Mouse (Mus musculus) megakaryocyte, embryonic 14.5 days (primary cell): ENCODE data around the gene Grcc10.

Source experiments
- FLI1 ChIP-seq: IDR thresholded peaks from 2 replicates; pipeline ENCODE4 v1.6.1; 2012; ENCODE audit warnings: low read length, inconsistent platforms, mixed read lengths
- GATA1 ChIP-seq: IDR thresholded peaks from 3 replicates; pipeline ENCODE4 v1.6.1; 2012; ENCODE audit warnings: mixed read lengths, low read length, inconsistent platforms, borderline replicate concordance

DNA sequence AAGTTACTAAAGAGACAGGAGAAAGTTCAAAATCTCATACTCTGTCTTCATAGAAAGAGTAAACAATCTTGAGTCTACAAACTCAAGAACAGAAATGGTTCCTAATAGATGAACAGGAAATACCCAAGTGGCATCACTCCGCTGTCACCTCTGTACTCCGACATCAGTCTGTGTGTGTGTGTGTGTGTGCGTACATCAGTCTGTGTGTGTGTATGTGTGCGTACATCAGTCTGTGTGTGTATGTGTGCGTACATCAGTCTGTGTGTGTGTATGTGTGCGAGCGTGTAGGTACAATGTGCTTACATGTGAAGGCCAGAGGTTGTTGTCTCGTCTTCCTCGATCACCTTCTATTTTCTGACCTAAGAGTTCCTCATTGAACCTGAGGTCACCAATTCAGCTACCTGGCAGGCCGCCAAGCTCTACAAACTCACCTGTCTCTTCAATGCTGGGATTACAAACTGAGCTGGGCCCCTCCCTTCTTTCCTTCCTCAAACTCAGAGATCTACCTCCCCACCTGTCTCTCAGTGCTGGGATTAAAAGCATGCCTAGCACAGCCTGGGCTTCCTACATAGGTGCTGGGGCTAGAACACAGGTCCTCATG lies 32.8 kb downstream of the Grcc10 start:
- TF ChIP-seq GATA1 (no peak), FLI1 (no peak)
